Mouse (Mus musculus): Measurements from ENCODE around the gene Olfr432.
A peak's percentile ranks its signal among the peaks of the same experiment; 100 is the strongest.

The Olfr432 gene

GRCm38 (mm10) chr1:174052981-174053380 lies 4.0 kb downstream of the Olfr432 start:
- DNase-seq (ENCODE audit: low read depth, low spot score) = no peak
- Histone ChIP-seq H3K36me3 (ENCODE audit: control insufficient read depth, insufficient read depth, low read length, poor library complexity, severe bottlenecking) (no peaks in the 10 kb centered on the region), H3K27me3 (ENCODE audit: control insufficient read depth, insufficient read depth, low read length, poor library complexity, severe bottlenecking) (no peaks in the 10 kb centered on the region)

- peak; percentile 29 for DNase-seq (ENCODE audit: low read depth, low spot score)
- no peaks in the 10 kb centered on the region for H3K36me3 ChIP-seq (ENCODE audit: control insufficient read depth, insufficient read depth, low read length, poor library complexity, severe bottlenecking)
- H3K27me3 ChIP-seq (ENCODE audit: control insufficient read depth, insufficient read depth, low read length, poor library complexity, severe bottlenecking) = no peaks in the 10 kb centered on the region
Observed at GRCm38 (mm10) chr1:174055248-174055647, 6.2 kb downstream of the Olfr432 start.

- DNase-seq (ENCODE audit: low read depth, low spot score) = no peak
- Histone ChIP-seq H3K36me3 (ENCODE audit: control insufficient read depth, insufficient read depth, low read length, poor library complexity, severe bottlenecking) (no peaks in the 10 kb centered on the region), H3K27me3 (ENCODE audit: control insufficient read depth, insufficient read depth, low read length, poor library complexity, severe bottlenecking) (no peaks in the 10 kb centered on the region)
Observed at GRCm38 (mm10) chr1:174066305-174066704, 17.3 kb downstream of the Olfr432 start, which contains the start of gene Olfr430. Gene Olfr430, plus strand, starts transcription at chr1:174066605.

- no peak for DNase-seq (ENCODE audit: low read depth, low spot score)
- H3K27me3 ChIP-seq (ENCODE audit: control insufficient read depth, insufficient read depth, low read length, poor library complexity, severe bottlenecking) = no peaks in the 10 kb centered on the region
- no peaks in the 10 kb centered on the region for H3K36me3 ChIP-seq (ENCODE audit: control insufficient read depth, insufficient read depth, low read length, poor library complexity, severe bottlenecking)
Observed at GRCm38 (mm10) chr1:174084031-174084430, 35.0 kb downstream of the Olfr432 start, which contains the start of gene Olfr429. Gene Olfr429, plus strand, starts transcription at chr1:174084331.

- no peak for DNase-seq (ENCODE audit: low read depth, low spot score)
- no peaks in the 10 kb centered on the region for H3K36me3 ChIP-seq (ENCODE audit: control insufficient read depth, insufficient read depth, low read length, poor library complexity, severe bottlenecking)
- no peaks in the 10 kb centered on the region for H3K27me3 ChIP-seq (ENCODE audit: control insufficient read depth, insufficient read depth, low read length, poor library complexity, severe bottlenecking)
Observed at GRCm38 (mm10) chr1:174096591-174096990, 47.6 kb downstream of the Olfr432 start, which contains the start of gene Olfr427. Gene Olfr427, plus strand, starts transcription at chr1:174096891.

GRCm38 (mm10) chr1:174103735-174104134 lies 54.7 kb downstream of the Olfr432 start:
- Histone ChIP-seq H3K27me3 (ENCODE audit: control insufficient read depth, insufficient read depth, low read length, poor library complexity, severe bottlenecking) (no peaks in the 10 kb centered on the region), H3K36me3 (ENCODE audit: control insufficient read depth, insufficient read depth, low read length, poor library complexity, severe bottlenecking) (no peaks in the 10 kb centered on the region)
- peak; percentile 45 for DNase-seq (ENCODE audit: low read depth, low spot score)
